Mouse (Mus musculus): ENCODE measurements around the gene Fbxw4. TPM values are rescaled to one million over a fixed set of nuclear protein-coding genes. Genes with fewer than 3 reads are reported as not detected.

The Fbxw4 gene
- polyA plus RNA-seq, 1 experiment from 2014 or later: 3.5 TPM

DNA sequence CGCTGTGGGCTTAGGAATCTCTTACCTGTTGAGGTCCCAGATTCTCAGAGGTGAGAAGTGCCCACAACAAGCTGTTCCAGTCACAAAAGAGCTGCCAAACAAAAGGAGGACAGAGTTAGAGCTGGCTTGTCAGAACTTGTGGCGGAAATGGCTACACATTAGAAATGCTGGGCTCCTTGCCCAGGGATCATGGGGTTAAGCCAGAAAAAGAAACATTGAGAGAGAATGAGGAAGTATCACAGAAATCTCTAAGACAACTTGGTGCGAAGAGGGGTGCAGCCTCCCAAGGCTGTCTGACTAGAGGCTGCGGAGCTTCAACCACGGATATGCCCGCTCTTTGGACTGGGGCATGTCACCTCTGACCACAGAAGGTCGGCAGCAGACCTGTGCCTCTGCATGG, 68.4 kb downstream of the Fbxw4 start:
- H3K4me3 ChIP-seq: no peak overlapping the region
- no peaks in the 10 kb centered on the region for H3K27me3 ChIP-seq
- peak overlapping the region; percentile 64 for H3K27ac ChIP-seq
- H3K36me3 ChIP-seq: peaks cover 3% of the 10 kb centered on the region
- H3K4me1 ChIP-seq (replicated peaks): peaks cover 14% of the 10 kb centered on the region
- H3K9ac ChIP-seq: no peak overlapping the region; the same call in 1 of the 2 replicates
- no peak for ATAC-seq (replicated peaks; ENCODE audit: insufficient number of reproducible peaks, insufficient read depth, low FRiP score, low read depth)
- WGBS: 51% methylated on average over 7 of the region's 7 CpGs
- H3K9me3 ChIP-seq (replicated peaks): no peaks in the 10 kb centered on the region
- no peak overlapping the region for H3K4me2 ChIP-seq

DNA sequence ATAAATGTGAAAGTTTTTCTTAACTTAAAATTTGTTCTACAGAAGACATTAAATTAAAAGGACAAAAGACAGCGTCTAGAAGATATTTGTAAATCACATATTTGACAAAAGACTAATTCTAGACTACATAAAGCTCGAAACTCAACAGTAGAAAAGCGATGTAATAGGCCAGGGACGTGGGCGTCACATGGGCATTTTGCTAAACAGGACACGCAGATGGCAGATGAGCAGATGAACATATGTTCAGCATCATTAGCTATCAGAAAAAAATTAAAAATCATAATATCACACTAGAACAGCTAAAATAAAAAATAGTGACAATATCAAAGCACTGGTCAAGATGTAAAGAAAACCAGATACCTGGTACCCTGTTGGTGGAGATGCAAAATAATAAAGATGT, 70.4 kb downstream of the Fbxw4 start:
- no peaks in the 10 kb centered on the region for H3K27me3 ChIP-seq
- no peak overlapping the region for H3K27ac ChIP-seq
- no peak for ATAC-seq (replicated peaks; ENCODE audit: insufficient number of reproducible peaks, insufficient read depth, low FRiP score, low read depth)
- 93% methylated on average over 6 of the region's 6 CpGs for WGBS
- H3K9ac ChIP-seq: no peak overlapping the region
- H3K4me3 ChIP-seq: no peak overlapping the region
- peaks cover 3% of the 10 kb centered on the region for H3K36me3 ChIP-seq
- H3K9me3 ChIP-seq (replicated peaks): no peaks in the 10 kb centered on the region
- H3K4me1 ChIP-seq (replicated peaks): peaks cover 18% of the 10 kb centered on the region
- H3K4me2 ChIP-seq: no peak overlapping the region

DNA sequence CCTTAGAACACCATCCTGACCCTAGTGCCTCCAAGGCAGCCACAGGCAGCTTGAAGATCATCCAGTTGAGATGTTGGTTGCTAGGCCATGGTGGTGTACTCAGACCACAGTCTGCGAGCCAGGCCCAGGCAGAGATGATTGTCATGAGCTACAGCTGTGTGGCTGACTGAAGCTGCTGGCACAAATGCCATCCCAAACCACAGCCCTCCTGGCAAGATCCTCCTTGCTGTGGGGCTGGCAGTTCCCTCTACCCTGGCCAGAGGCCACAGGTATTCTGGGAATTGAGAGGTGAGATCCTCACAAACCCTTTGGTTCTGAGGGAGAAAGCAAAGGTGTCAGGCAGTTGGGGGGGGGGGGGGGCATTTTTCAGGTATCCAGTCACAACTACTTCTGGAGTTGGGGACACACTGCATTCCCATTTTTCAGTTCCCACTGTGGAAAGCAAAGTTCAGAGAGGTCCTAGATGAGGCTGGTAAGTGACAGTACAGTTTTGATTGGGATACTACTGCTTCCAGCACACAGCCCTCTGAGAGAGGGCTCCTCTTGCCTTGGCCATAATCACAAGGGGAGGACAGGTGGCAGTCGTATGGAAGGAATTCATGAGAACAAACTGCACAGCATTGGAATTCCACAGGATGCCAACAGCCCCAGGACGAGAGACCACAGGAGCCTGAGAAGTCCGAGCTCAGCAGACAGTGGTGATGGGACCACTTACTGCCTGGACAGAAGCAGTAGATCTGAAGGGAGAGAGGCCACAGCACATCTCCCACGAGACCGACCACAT, 72.4 kb downstream of the Fbxw4 start:
- 63% methylated on average over 6 of the region's 6 CpGs for WGBS
- no peak for ATAC-seq (replicated peaks; ENCODE audit: insufficient number of reproducible peaks, insufficient read depth, low FRiP score, low read depth)

DNA sequence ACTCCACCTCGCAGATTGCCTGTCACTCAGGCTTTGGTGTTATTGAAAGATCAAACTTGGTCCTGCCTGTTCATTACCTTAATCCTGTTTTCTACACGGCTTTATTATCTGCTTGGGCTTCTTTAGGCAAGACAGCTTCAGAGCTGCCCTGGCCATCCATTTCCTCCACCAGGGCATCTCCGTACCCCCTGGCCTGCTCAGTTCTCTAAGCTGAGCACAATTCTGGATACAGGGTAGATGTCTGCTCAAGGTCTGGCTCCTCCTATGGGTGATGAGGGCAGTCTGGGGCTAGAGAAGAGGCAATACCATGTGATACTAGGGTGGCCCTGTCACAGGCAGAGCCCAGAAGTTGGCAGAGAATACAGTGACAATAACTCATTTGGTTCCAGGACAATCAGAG, 73.3 kb downstream of the Fbxw4 start:
- Histone ChIP-seq H3K27ac (no peak overlapping the region), H3K4me3 (no peak overlapping the region), H3K36me3 (peaks cover 3% of the 10 kb centered on the region), H3K9ac (no peak overlapping the region), H3K4me1 (replicated peaks) (peaks cover 13% of the 10 kb centered on the region), H3K9me3 (replicated peaks) (no peaks in the 10 kb centered on the region), H3K4me2 (no peak overlapping the region), H3K27me3 (no peaks in the 10 kb centered on the region)
- WGBS: 51% methylated on average over 3 of the region's 3 CpGs
- no peak for ATAC-seq (replicated peaks; ENCODE audit: insufficient number of reproducible peaks, insufficient read depth, low FRiP score, low read depth)

More for the DNA sequence above, 72.4 kb downstream of the Fbxw4 start:
- H3K4me1 ChIP-seq (replicated peaks): peaks cover 16% of the 10 kb centered on the region
- peaks cover 3% of the 10 kb centered on the region for H3K36me3 ChIP-seq
- no peak overlapping the region for H3K4me3 ChIP-seq
- H3K27me3 ChIP-seq: no peaks in the 10 kb centered on the region
- no peaks in the 10 kb centered on the region for H3K9me3 ChIP-seq (replicated peaks)
- no peak overlapping the region for H3K9ac ChIP-seq
- no peak overlapping the region for H3K4me2 ChIP-seq
- no peak overlapping the region for H3K27ac ChIP-seq

DNA sequence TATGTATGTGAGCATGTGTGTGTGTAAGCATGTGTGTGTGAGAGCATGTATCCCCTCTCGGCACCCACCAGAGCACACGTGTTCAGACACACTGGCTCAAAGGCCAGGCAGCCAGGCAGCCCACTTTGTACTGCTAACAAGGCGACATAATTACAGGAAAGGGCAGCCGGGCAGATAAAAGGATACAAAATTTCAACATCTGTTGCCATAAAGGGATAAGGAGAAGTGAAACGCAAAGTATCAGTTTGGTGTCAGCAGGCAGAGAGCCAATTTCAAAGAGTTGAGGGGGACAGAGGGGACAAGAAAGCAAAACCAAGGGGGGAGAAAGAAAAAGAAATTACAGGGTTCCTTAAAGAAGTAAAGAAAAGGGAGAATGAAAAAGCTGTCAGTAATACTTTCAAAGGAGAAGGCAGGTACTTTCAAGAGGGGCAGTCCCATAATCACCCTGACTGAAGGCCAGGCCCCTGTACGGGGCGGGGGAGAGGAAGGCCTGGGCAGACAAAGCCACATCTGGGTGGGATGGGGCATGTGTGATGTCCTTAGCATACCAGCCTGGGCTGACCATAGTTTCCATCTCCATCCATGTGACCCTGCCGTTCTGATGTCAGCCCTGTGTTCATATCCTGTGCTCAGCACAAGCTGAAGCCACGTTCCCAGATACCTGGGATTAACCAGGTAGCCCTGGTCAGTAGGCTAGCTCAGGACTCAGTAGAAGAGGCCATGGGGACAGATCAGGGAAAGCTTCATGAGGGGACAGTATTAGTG, 75.1 kb downstream of the Fbxw4 start:
- peaks cover 7% of the 10 kb centered on the region; the same call in 1 of the 2 replicates for H3K36me3 ChIP-seq
- H3K4me1 ChIP-seq (replicated peaks): peaks cover 13% of the 10 kb centered on the region
- H3K27ac ChIP-seq: no peak overlapping the region
- H3K4me3 ChIP-seq: no peak overlapping the region
- H3K9ac ChIP-seq: no peak overlapping the region
- H3K27me3 ChIP-seq: no peaks in the 10 kb centered on the region
- no peak for ATAC-seq (replicated peaks; ENCODE audit: insufficient number of reproducible peaks, insufficient read depth, low FRiP score, low read depth)
- whole genome bisulfite sequencing: 64% methylated on average over 9 of the region's 9 CpGs
- no peak overlapping the region for H3K4me2 ChIP-seq
- no peaks in the 10 kb centered on the region for H3K9me3 ChIP-seq (replicated peaks)

DNA sequence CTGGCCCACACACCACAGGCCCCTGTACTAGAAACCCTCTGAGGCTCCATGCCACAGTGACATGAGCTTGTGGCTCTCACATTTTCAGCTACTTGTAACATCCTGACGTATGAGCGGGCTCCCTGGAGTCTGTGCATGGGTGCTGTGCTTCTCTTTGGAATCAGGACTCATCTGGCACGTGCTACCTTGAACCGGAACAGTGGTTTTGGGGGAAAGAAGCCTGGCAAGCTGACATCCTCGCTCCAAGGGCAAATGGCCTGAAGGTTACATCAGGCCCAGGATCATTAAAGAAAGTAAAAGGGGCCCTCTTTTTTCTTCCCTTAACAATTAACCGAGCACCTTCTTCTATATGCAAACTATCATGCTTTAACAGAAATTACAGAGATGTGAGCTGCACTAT, 77.0 kb downstream of the Fbxw4 start:
- Histone ChIP-seq H3K4me2 (no peak overlapping the region), H3K27ac (no peak overlapping the region), H3K36me3 (peaks cover 10% of the 10 kb centered on the region; the same call in 1 of the 2 replicates), H3K4me3 (no peak overlapping the region), H3K27me3 (no peaks in the 10 kb centered on the region), H3K4me1 (replicated peaks) (peaks cover 24% of the 10 kb centered on the region), H3K9ac (no peak overlapping the region), H3K9me3 (replicated peaks) (no peaks in the 10 kb centered on the region)
- WGBS: 86% methylated on average over 6 of the region's 6 CpGs
- ATAC-seq (replicated peaks; ENCODE audit: insufficient number of reproducible peaks, insufficient read depth, low FRiP score, low read depth): no peak

DNA sequence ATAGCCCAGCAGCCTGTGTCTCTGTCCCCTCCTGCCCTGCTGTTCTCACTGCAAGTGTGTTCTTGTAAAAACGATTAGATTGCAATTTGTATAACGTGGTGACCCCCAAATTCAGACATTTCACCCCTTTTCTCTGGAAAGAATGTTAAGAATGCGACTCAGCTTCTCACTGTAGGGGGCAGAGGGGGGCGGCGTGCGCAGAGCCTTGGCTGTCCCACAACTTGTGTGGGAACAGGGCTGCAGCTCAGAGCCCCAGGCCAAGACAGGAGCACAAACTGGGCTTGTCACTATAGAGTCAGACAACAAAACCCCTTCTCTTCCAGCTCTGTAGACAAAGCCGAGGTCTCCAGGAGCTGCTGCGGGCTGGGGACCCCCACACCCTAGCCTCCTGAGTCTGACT, 78.0 kb downstream of the Fbxw4 start:
- no peaks in the 10 kb centered on the region for H3K27me3 ChIP-seq
- 41% methylated on average over 8 of the region's 8 CpGs for WGBS
- H3K9ac ChIP-seq: no peak overlapping the region

DNA sequence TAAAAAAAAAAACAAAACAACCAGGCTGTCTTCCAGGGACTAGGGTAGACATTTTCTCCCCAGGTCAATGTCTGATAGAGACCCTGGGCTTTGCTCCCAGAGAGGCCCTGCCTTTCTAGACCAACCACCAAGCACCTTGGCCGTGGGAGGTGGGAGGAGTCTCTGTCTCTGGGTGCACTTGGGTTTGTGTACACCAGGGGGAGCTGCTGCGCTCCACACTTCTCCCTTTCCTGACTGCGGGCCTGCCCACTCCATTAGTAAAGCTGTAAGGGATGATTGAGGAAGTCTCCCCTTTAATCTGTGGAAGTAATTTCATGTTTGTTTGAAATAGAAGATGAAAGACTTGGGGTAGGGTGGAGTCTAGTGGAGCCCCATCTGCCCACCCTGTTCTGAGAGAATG, 78.9 kb downstream of the Fbxw4 start:
- Histone ChIP-seq H3K36me3 (peaks cover 19% of the 10 kb centered on the region; the same call in 1 of the 2 replicates), H3K9me3 (replicated peaks) (no peaks in the 10 kb centered on the region), H3K9ac (no peak overlapping the region), H3K4me3 (no peak overlapping the region), H3K27me3 (no peaks in the 10 kb centered on the region), H3K4me1 (replicated peaks) (peaks cover 23% of the 10 kb centered on the region), H3K27ac (no peak overlapping the region), H3K4me2 (no peak overlapping the region)
- ATAC-seq (replicated peaks; ENCODE audit: insufficient number of reproducible peaks, insufficient read depth, low FRiP score, low read depth): no peak
- 60% methylated on average over 3 of the region's 3 CpGs for WGBS

More for the DNA sequence above, 78.0 kb downstream of the Fbxw4 start:
- ATAC-seq (replicated peaks; ENCODE audit: insufficient number of reproducible peaks, insufficient read depth, low FRiP score, low read depth): no peak
- Histone ChIP-seq H3K4me2 (no peak overlapping the region), H3K36me3 (peaks cover 15% of the 10 kb centered on the region; the same call in 1 of the 2 replicates), H3K27ac (no peak overlapping the region), H3K4me3 (no peak overlapping the region), H3K4me1 (replicated peaks) (peaks cover 24% of the 10 kb centered on the region), H3K9me3 (replicated peaks) (no peaks in the 10 kb centered on the region)

DNA sequence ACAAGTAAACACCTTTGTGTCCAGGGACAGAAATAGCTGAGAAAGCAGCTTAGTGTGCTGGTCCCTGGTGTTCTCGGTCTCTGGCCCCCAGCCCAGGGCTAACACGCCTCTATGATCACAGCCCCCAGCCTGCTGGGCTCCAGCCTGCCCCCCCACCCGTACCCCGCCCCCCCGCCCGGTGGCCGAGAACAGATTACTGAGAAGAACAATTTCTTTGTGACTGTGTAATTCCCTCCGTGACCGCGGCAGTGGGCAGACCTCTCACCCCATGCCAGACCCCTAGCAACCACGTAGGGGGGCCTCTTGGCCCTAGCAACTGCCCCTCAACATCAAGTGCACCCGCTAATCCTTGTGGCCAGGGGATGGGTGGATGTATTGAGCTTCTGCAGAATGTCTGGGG, 79.9 kb downstream of the Fbxw4 start:
- H3K9me3 ChIP-seq (replicated peaks): no peaks in the 10 kb centered on the region
- peaks cover 33% of the 10 kb centered on the region for H3K4me1 ChIP-seq (replicated peaks)
- no peak overlapping the region for H3K27ac ChIP-seq
- no peak overlapping the region for H3K9ac ChIP-seq
- no peaks in the 10 kb centered on the region for H3K27me3 ChIP-seq
- WGBS: 68% methylated on average over 12 of the region's 12 CpGs
- no peak overlapping the region for H3K4me3 ChIP-seq
- no peak for ATAC-seq (replicated peaks; ENCODE audit: insufficient number of reproducible peaks, insufficient read depth, low FRiP score, low read depth)
- H3K4me2 ChIP-seq: no peak overlapping the region
- peaks cover 19% of the 10 kb centered on the region; the same call in 1 of the 2 replicates for H3K36me3 ChIP-seq

DNA sequence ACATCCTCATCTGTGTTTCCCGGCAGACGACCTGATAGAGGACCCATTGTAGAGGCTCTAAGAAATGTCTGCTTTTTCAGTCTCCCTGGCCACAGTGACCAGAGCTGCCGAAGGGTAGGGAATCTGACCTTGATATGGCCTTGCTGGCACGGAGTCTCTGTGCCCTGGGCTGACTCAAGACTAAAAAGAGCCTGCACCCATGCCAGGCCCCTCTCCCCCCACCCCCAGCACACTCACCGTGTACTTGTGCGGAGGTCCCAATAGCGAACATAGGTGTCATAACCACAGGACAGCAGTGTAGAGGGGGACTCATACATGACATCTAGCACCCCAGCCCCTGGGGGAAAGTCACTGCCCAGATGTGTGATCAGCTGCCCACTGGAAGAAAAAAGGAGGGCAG, 80.7 kb downstream of the Fbxw4 start:
- Histone ChIP-seq H3K9me3 (replicated peaks) (no peaks in the 10 kb centered on the region), H3K27ac (0 out of 2 replicates have a peak overlapping the region, but pooled peaks have one; percentile 14), H3K4me1 (replicated peaks) (peaks cover 41% of the 10 kb centered on the region), H3K36me3 (peaks cover 19% of the 10 kb centered on the region; the same call in 1 of the 2 replicates), H3K9ac (no peak overlapping the region), H3K4me2 (no peak overlapping the region), H3K4me3 (no peak overlapping the region), H3K27me3 (no peaks in the 10 kb centered on the region)
- WGBS: 59% methylated on average over 7 of the region's 7 CpGs
- no peak for ATAC-seq (replicated peaks; ENCODE audit: insufficient number of reproducible peaks, insufficient read depth, low FRiP score, low read depth)

DNA sequence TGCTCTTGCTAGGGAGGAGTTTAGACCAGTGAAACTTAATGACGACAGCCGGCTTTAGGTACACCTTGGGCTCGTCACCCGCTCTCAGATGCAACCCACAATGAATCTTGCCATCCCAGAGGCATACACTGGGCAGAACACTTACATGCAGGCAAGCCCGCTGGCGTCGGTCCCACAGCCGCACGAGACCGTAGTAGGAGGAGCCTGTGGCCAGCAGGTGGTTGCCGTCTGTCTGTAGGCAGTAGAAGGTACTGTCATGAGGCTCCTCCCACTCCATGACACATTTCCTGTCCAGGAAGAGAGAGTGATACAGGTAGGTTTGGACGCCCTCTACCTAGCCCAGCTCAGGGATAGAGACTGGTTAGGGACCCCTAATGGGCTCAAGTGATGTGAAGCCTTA, 81.1 kb downstream of the Fbxw4 start:
- ATAC-seq (replicated peaks; ENCODE audit: insufficient number of reproducible peaks, insufficient read depth, low FRiP score, low read depth): peak; percentile 19; the same call in 1 of the 2 replicates
- H3K4me1 ChIP-seq (replicated peaks): peaks cover 45% of the 10 kb centered on the region
- no peak overlapping the region for H3K27ac ChIP-seq
- 74% methylated on average over 12 of the region's 12 CpGs for WGBS
- peaks cover 19% of the 10 kb centered on the region; the same call in 1 of the 2 replicates for H3K36me3 ChIP-seq
- no peak overlapping the region for H3K4me2 ChIP-seq
- H3K9ac ChIP-seq: no peak overlapping the region
- no peaks in the 10 kb centered on the region for H3K9me3 ChIP-seq (replicated peaks)
- H3K4me3 ChIP-seq: no peak overlapping the region
- no peaks in the 10 kb centered on the region for H3K27me3 ChIP-seq
